Mouse (Mus musculus): ENCODE results near the gene Rag2.

The Rag2 gene

GRCm38 (mm10) chr2:101624011-101624410 is 507 bp upstream of the Rag2 start:
- DNase-seq (ENCODE audit: low spot score), result no peak

- DNase-seq (ENCODE audit: low spot score), result no peak
These were observed 2.7 kb downstream of the Rag2 start for GRCm38 (mm10) chr2:101627227-101627626.

- peak; percentile 98 for DNase-seq (ENCODE audit: low spot score)
These were observed 4.0 kb downstream of the Rag2 start for GRCm38 (mm10) chr2:101628297-101629236.

GRCm38 (mm10) chr2:101638979-101639839 is 14.7 kb downstream of the Rag2 start:
- no peak for DNase-seq (ENCODE audit: low spot score)

- no peak for DNase-seq (ENCODE audit: low spot score)
These were observed 15.4 kb downstream of the Rag2 start for GRCm38 (mm10) chr2:101639840-101640350.

- no peak for DNase-seq (ENCODE audit: low spot score)
These were observed 21.3 kb downstream of the Rag2 start for GRCm38 (mm10) chr2:101645841-101646240.

GRCm38 (mm10) chr2:101648361-101648760 is 23.8 kb downstream of the Rag2 start:
- no peak for DNase-seq (ENCODE audit: low spot score)

GRCm38 (mm10) chr2:101649114-101649671 is 24.7 kb downstream of the Rag2 start, which contains the start of the genes Rag1 and B230118H07Rik:
TSS of gene Rag1 (minus strand) at chr2:101649501.
TSS of gene B230118H07Rik (minus strand) at chr2:101649532.
- no peak for DNase-seq (ENCODE audit: low spot score)

GRCm38 (mm10) chr2:101650446-101650845 is 25.9 kb downstream of the Rag2 start:
- DNase-seq (ENCODE audit: low spot score), result no peak

GRCm38 (mm10) chr2:101652204-101652920 is 27.8 kb downstream of the Rag2 start:
- no peak for DNase-seq (ENCODE audit: low spot score)

- DNase-seq (ENCODE audit: low spot score), result peak; percentile 90
These were observed 28.5 kb downstream of the Rag2 start for GRCm38 (mm10) chr2:101652921-101653597.

- no peak for DNase-seq (ENCODE audit: low spot score)
These were observed 36.0 kb downstream of the Rag2 start for GRCm38 (mm10) chr2:101660536-101660935.

- DNase-seq (ENCODE audit: low spot score), result peak; percentile 86
These were observed 40.7 kb downstream of the Rag2 start for GRCm38 (mm10) chr2:101665058-101665702.

GRCm38 (mm10) chr2:101665703-101666092 is 41.2 kb downstream of the Rag2 start:
- DNase-seq (ENCODE audit: low spot score), result no peak

GRCm38 (mm10) chr2:101668751-101669150 is 44.2 kb downstream of the Rag2 start:
- DNase-seq (ENCODE audit: low spot score), result no peak

GRCm38 (mm10) chr2:101673547-101673946 is 49.0 kb downstream of the Rag2 start:
- DNase-seq (ENCODE audit: low spot score), result no peak

- peak; percentile 86 for DNase-seq (ENCODE audit: low spot score)
These were observed 53.9 kb downstream of the Rag2 start, which contains the start of gene Traf6 for GRCm38 (mm10) chr2:101678236-101679021. TSS of gene Traf6 (plus strand) at chr2:101678429.

- peak; percentile 31 for DNase-seq (ENCODE audit: low spot score)
These were observed 54.8 kb downstream of the Rag2 start for GRCm38 (mm10) chr2:101679164-101679784.
